Mouse (Mus musculus): ENCODE measurements around the gene Fam19a1. TPM values are rescaled to one million over a fixed set of nuclear protein-coding genes. Genes with fewer than 3 reads are reported as not detected.

Gene Fam19a1
- polyA plus RNA-seq, 1 experiment from 2014 or later: 24.1 TPM

GRCm38 (mm10) chr6:96437814-96438213 lies 324.9 kb downstream of the Fam19a1 start:
- ATAC-seq: no peak
- Histone ChIP-seq H3K4me1 (replicated peaks; ENCODE audit: control insufficient read depth, insufficient read depth, low read length) (no peaks in the 10 kb centered on the region), H3K27me3 (replicated peaks; ENCODE audit: control insufficient read depth, insufficient read depth, low read length) (no peaks in the 10 kb centered on the region), H3K27ac (ENCODE audit: low read length) (no peak overlapping the region), H3K9ac (replicated peaks; ENCODE audit: low read depth, low read length) (no peak overlapping the region), H3K4me3 (replicated peaks; ENCODE audit: low read length) (no peak overlapping the region), H3K4me2 (ENCODE audit: low read length) (no peak overlapping the region), H3K9me3 (ENCODE audit: control insufficient read depth, low read length) (no peaks in the 10 kb centered on the region), H3K36me3 (ENCODE audit: control insufficient read depth, insufficient read depth) (no peaks in the 10 kb centered on the region)
- 60% methylated on average over 3 of the region's 3 CpGs for WGBS

- no peak overlapping the region for H3K4me2 ChIP-seq (ENCODE audit: low read length)
- no peak overlapping the region for H3K9ac ChIP-seq (replicated peaks; ENCODE audit: low read depth, low read length)
- 62% methylated on average over 2 of the region's 2 CpGs for WGBS
- no peak overlapping the region for H3K27ac ChIP-seq (ENCODE audit: low read length)
- no peaks in the 10 kb centered on the region for H3K4me1 ChIP-seq (replicated peaks; ENCODE audit: control insufficient read depth, insufficient read depth, low read length)
- no peaks in the 10 kb centered on the region for H3K9me3 ChIP-seq (ENCODE audit: control insufficient read depth, low read length)
- H3K4me3 ChIP-seq (replicated peaks; ENCODE audit: low read length): no peak overlapping the region
- ATAC-seq: no peak
- H3K36me3 ChIP-seq (ENCODE audit: control insufficient read depth, insufficient read depth): no peaks in the 10 kb centered on the region
- no peaks in the 10 kb centered on the region for H3K27me3 ChIP-seq (replicated peaks; ENCODE audit: control insufficient read depth, insufficient read depth, low read length)
These were observed 326.5 kb downstream of the Fam19a1 start for GRCm38 (mm10) chr6:96439419-96439818.

GRCm38 (mm10) chr6:96441971-96442370 lies 329.0 kb downstream of the Fam19a1 start:
- H3K4me2 ChIP-seq (ENCODE audit: low read length): no peak overlapping the region
- H3K4me3 ChIP-seq (replicated peaks; ENCODE audit: low read length): no peak overlapping the region
- no peak overlapping the region for H3K9ac ChIP-seq (replicated peaks; ENCODE audit: low read depth, low read length)
- H3K36me3 ChIP-seq (ENCODE audit: control insufficient read depth, insufficient read depth): no peaks in the 10 kb centered on the region
- no peaks in the 10 kb centered on the region for H3K4me1 ChIP-seq (replicated peaks; ENCODE audit: control insufficient read depth, insufficient read depth, low read length)
- H3K9me3 ChIP-seq (ENCODE audit: control insufficient read depth, low read length): no peaks in the 10 kb centered on the region
- no peak for ATAC-seq
- H3K27me3 ChIP-seq (replicated peaks; ENCODE audit: control insufficient read depth, insufficient read depth, low read length): no peaks in the 10 kb centered on the region
- WGBS: 90% methylated on average over 3 of the region's 3 CpGs
- H3K27ac ChIP-seq (ENCODE audit: low read length): no peak overlapping the region

- no peak overlapping the region for H3K4me3 ChIP-seq (replicated peaks; ENCODE audit: low read length)
- no peak overlapping the region for H3K4me2 ChIP-seq (ENCODE audit: low read length)
- H3K36me3 ChIP-seq (ENCODE audit: control insufficient read depth, insufficient read depth): no peaks in the 10 kb centered on the region
- H3K9ac ChIP-seq (replicated peaks; ENCODE audit: low read depth, low read length): no peak overlapping the region
- no peak overlapping the region for H3K27ac ChIP-seq (ENCODE audit: low read length)
- no peaks in the 10 kb centered on the region for H3K9me3 ChIP-seq (ENCODE audit: control insufficient read depth, low read length)
- 67% methylated on average over 4 of the region's 4 CpGs for WGBS
- no peaks in the 10 kb centered on the region for H3K27me3 ChIP-seq (replicated peaks; ENCODE audit: control insufficient read depth, insufficient read depth, low read length)
- H3K4me1 ChIP-seq (replicated peaks; ENCODE audit: control insufficient read depth, insufficient read depth, low read length): no peaks in the 10 kb centered on the region
- ATAC-seq: no peak
These were observed 334.5 kb downstream of the Fam19a1 start for GRCm38 (mm10) chr6:96447466-96447865.

- no peak overlapping the region for H3K27ac ChIP-seq (ENCODE audit: low read length)
- no peak for ATAC-seq
- H3K9me3 ChIP-seq (ENCODE audit: control insufficient read depth, low read length): no peaks in the 10 kb centered on the region
- H3K4me3 ChIP-seq (replicated peaks; ENCODE audit: low read length): no peak overlapping the region
- H3K4me2 ChIP-seq (ENCODE audit: low read length): no peak overlapping the region
- 48% methylated on average over 1 of the region's 1 CpGs for WGBS
- no peak overlapping the region for H3K9ac ChIP-seq (replicated peaks; ENCODE audit: low read depth, low read length)
- H3K27me3 ChIP-seq (replicated peaks; ENCODE audit: control insufficient read depth, insufficient read depth, low read length): no peaks in the 10 kb centered on the region
- H3K36me3 ChIP-seq (ENCODE audit: control insufficient read depth, insufficient read depth): no peaks in the 10 kb centered on the region
- H3K4me1 ChIP-seq (replicated peaks; ENCODE audit: control insufficient read depth, insufficient read depth, low read length): no peaks in the 10 kb centered on the region
These were observed 343.3 kb downstream of the Fam19a1 start for GRCm38 (mm10) chr6:96456266-96456665.

DNA sequence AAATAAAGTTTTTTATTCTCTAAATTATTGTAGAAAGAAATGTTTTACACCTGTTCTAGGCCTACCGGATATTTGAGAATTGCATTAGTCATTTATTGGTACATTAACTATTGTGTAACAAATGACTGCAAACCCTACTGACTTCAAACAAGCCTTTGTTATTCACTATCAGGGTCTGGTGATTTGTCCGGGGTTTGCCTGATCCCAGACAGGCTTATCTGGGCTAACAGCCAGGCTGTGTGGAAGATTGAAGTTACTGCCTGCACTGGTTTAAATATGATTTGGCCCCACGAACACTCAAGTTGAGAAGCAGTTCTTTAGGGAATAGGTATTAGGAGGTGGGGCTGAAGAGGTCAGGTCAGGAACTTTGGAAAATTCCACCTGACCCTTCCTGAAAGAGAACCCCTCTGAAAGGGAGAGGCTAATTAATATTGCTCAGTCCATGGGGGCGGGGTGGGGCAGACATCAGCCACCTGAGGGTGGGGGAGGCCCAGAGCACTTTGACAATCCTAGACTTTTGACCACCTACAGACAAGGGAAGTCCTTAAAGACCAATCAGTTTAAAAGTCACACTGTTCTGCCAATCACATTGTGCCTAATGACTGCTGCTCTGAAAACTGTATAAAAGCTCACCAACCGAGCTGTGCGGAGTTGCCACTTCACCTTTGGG lies 344.8 kb downstream of the Fam19a1 start:
- H3K9me3 ChIP-seq (ENCODE audit: control insufficient read depth, low read length): no peaks in the 10 kb centered on the region
- no peaks in the 10 kb centered on the region for H3K4me1 ChIP-seq (replicated peaks; ENCODE audit: control insufficient read depth, insufficient read depth, low read length)
- H3K27me3 ChIP-seq (replicated peaks; ENCODE audit: control insufficient read depth, insufficient read depth, low read length): no peaks in the 10 kb centered on the region
- H3K27ac ChIP-seq (ENCODE audit: low read length): no peak overlapping the region
- H3K4me3 ChIP-seq (replicated peaks; ENCODE audit: low read length): no peak overlapping the region
- ATAC-seq: no peak
- H3K36me3 ChIP-seq (ENCODE audit: control insufficient read depth, insufficient read depth): no peaks in the 10 kb centered on the region
- H3K4me2 ChIP-seq (ENCODE audit: low read length): no peak overlapping the region
- H3K9ac ChIP-seq (replicated peaks; ENCODE audit: low read depth, low read length): no peak overlapping the region
- WGBS: 46% methylated on average over 6 of the region's 6 CpGs

DNA sequence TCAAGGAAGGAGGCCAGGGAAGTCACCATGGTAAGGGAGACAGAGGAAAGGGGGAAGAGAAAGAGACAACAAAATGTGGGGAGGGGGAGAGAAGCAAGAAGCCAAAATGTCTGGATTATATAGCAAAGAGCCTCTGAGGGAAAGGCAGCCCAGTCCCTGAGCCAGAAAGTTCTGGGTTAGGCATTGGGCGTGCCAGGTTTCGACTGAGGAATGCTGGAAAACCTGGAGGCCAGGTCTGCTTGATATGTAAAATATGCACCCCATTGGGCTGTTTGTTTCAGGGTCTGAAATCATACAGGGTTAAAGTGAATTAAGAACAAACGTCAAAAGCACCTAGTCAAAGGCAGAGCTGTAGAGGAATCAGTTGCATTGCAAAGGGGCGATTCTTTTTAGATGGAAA lies 346.1 kb downstream of the Fam19a1 start:
- Histone ChIP-seq H3K4me2 (ENCODE audit: low read length) (no peak overlapping the region), H3K27me3 (replicated peaks; ENCODE audit: control insufficient read depth, insufficient read depth, low read length) (no peaks in the 10 kb centered on the region), H3K9ac (replicated peaks; ENCODE audit: low read depth, low read length) (no peak overlapping the region), H3K27ac (ENCODE audit: low read length) (no peak overlapping the region), H3K36me3 (ENCODE audit: control insufficient read depth, insufficient read depth) (no peaks in the 10 kb centered on the region), H3K4me3 (replicated peaks; ENCODE audit: low read length) (no peak overlapping the region), H3K4me1 (replicated peaks; ENCODE audit: control insufficient read depth, insufficient read depth, low read length) (no peaks in the 10 kb centered on the region), H3K9me3 (ENCODE audit: control insufficient read depth, low read length) (no peaks in the 10 kb centered on the region)
- no peak for ATAC-seq
- WGBS: 69% methylated on average over 4 of the region's 4 CpGs

DNA sequence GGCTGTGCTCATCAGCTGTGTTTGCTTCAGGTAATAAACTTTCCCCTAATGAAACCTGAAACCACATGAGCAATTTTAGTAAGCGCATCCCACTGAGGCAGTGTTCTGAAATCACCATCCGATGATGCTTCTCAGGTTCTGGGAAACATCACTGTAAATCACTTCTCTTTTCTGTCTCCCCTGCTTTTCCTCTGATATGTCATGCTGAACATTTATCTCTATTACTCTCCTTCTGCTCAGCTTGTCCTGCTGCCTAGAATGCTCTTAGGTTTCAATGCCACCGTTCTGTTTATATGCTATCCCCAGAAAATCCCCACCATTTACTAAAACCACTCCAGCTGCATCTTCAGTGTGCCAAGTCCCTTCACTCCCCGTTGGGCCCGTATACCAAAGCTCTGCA lies 386.5 kb downstream of the Fam19a1 start:
- no peak overlapping the region for H3K9ac ChIP-seq (replicated peaks; ENCODE audit: low read depth, low read length)
- ATAC-seq: no peak
- no peak overlapping the region for H3K27ac ChIP-seq (ENCODE audit: low read length)
- no peaks in the 10 kb centered on the region for H3K36me3 ChIP-seq (ENCODE audit: control insufficient read depth, insufficient read depth)
- no peaks in the 10 kb centered on the region for H3K4me1 ChIP-seq (replicated peaks; ENCODE audit: control insufficient read depth, insufficient read depth, low read length)
- no peaks in the 10 kb centered on the region for H3K9me3 ChIP-seq (ENCODE audit: control insufficient read depth, low read length)
- H3K4me2 ChIP-seq (ENCODE audit: low read length): no peak overlapping the region
- no peaks in the 10 kb centered on the region for H3K27me3 ChIP-seq (replicated peaks; ENCODE audit: control insufficient read depth, insufficient read depth, low read length)
- no peak overlapping the region for H3K4me3 ChIP-seq (replicated peaks; ENCODE audit: low read length)
- WGBS: 76% methylated on average over 5 of the region's 5 CpGs

DNA sequence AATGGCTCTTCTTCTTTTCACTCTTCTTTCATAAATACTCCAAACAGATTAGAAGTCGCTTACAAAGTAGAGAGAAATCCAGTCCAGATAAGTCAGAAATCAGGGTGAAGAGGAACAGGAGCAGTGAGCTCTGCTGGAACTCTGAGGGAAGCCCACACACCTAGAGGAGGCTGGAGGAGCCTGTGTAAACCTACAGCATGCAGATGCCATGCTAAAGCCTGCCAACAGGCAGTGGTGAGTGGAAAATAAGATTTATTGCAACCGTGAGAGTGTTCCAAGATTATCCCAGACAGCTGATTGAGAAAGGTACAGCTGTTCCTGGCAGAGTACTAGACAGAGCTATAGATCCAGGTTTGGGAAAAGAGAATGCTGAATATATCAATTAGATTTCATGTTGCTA lies 428.6 kb downstream of the Fam19a1 start:
- WGBS: 86% methylated on average over 2 of the region's 2 CpGs
- Histone ChIP-seq H3K27me3 (replicated peaks; ENCODE audit: control insufficient read depth, insufficient read depth, low read length) (no peaks in the 10 kb centered on the region), H3K9ac (replicated peaks; ENCODE audit: low read depth, low read length) (no peak overlapping the region), H3K27ac (ENCODE audit: low read length) (no peak overlapping the region), H3K4me2 (ENCODE audit: low read length) (no peak overlapping the region), H3K4me3 (replicated peaks; ENCODE audit: low read length) (no peak overlapping the region), H3K36me3 (ENCODE audit: control insufficient read depth, insufficient read depth) (no peaks in the 10 kb centered on the region), H3K9me3 (ENCODE audit: control insufficient read depth, low read length) (no peaks in the 10 kb centered on the region), H3K4me1 (replicated peaks; ENCODE audit: control insufficient read depth, insufficient read depth, low read length) (peaks cover 7% of the 10 kb centered on the region)
- ATAC-seq: no peak

DNA sequence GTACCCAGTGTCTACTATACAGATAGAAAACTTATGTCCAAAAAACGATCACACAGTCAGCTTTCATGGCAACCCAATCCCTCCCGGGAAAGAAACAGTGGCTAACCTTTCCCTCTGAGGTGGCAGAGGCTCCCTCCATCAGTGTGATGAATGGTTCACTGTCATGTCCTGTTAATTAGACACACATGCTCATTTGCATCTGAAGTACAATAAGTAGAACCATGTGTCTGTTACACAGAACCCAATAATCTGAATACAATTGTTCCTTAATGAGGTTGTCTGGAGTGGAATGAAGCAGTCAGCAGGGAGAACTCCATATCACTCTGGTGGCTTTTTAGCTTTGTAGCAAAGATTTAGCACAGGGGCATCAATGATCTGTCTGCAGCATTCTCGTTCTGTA lies 431.9 kb downstream of the Fam19a1 start:
- 8% methylated on average over 3 of the region's 3 CpGs for WGBS
- H3K9me3 ChIP-seq (ENCODE audit: control insufficient read depth, low read length): no peaks in the 10 kb centered on the region
- H3K27me3 ChIP-seq (replicated peaks; ENCODE audit: control insufficient read depth, insufficient read depth, low read length): no peaks in the 10 kb centered on the region
- no peak overlapping the region for H3K9ac ChIP-seq (replicated peaks; ENCODE audit: low read depth, low read length)
- no peak overlapping the region for H3K4me3 ChIP-seq (replicated peaks; ENCODE audit: low read length)
- no peaks in the 10 kb centered on the region for H3K36me3 ChIP-seq (ENCODE audit: control insufficient read depth, insufficient read depth)
- peak; percentile 28; the same call in 1 of the 2 replicates for ATAC-seq
- no peak overlapping the region for H3K27ac ChIP-seq (ENCODE audit: low read length)
- no peak overlapping the region for H3K4me2 ChIP-seq (ENCODE audit: low read length)
- peaks cover 7% of the 10 kb centered on the region for H3K4me1 ChIP-seq (replicated peaks; ENCODE audit: control insufficient read depth, insufficient read depth, low read length)

Measured in forebrain, embryonic 16.5 days (tissue).